Mouse (Mus musculus): Measurements from ENCODE around the gene Fam207a.

DNA sequence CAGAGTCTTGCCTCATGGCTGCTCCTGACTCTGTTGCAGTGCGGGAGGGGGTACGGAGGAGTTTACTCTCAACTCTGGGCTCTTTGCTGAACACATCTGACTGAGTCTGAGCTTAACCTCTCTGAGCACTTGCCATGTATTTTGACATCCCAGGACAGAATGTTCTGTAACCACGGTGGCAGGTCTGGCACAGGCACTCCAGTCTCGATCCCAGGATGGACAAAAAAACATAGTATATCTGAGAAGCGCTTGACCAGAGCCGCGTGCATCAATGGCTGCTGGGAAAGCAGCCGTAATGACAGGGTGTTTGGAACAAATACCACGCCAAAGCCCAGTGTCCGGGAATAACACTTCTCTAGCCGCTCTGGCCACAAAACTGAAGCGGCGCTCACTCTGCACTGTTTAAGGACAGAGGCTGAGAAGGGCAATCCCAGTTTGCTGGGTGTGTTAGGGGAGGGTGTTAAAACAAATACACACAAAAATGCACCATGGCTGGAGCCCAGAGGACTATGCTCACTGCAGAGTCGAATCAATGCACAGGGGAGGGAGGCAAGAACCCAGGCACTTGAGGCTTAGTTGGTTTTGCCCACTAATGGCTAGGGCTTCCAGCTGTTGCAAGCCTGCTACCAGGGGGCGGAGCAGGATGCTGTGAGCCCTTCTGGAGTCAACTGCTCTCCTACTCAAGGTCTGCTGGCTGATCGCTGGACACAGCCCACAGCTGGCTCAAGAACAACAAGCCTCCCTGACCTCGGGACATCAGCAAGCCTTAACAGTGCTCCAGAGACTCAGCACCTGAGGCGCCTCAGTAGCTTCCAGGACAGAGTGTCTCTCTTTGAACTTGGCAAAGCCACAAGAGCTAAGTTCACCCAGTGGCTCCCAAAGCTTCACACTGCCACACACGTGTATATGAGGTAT lies 74.5 kb downstream of the Fam207a start:
- no peak for TF ChIP-seq MAFK (IDR thresholded peaks at IDR 0.05; ENCODE audit: insufficient read depth, low read depth, low read length)
- TF ChIP-seq CHD2 (IDR thresholded peaks at IDR 0.05; ENCODE audit: low read depth, low read length): no peak
- no peak for TF ChIP-seq ZC3H11A (IDR thresholded peaks at IDR 0.05; ENCODE audit: borderline replicate concordance, low read depth, low read length)
- no peak for TF ChIP-seq HCFC1 (IDR thresholded peaks at IDR 0.05; ENCODE audit: borderline replicate concordance, insufficient read depth, low read length)
